8 mouse cellular contexts compared by ENCODE assay signal in genomic region chr17:80096043-80096719, GRCm38 (mm10). TPM values are rescaled to one million over a fixed set of nuclear protein-coding genes. Genes with fewer than 3 reads are reported as not detected.
A peak's percentile ranks its signal among the peaks of the same experiment; 100 is the strongest.
DNase-seq lines count a peak whose midpoint lies in the region; ATAC-seq lines count a peak whose summit lies in the region.

No protein-coding gene starts in this region.

- H3K9ac ChIP-seq in hindbrain, embryonic 16.5 days (ENCODE audit: low read depth, low read length) = peak overlapping the region; percentile 2; the same call in 1 of the 2 replicates

- peak; percentile 94 for ATAC-seq in hindbrain, embryonic 16.5 days

- WGBS in hindbrain, embryonic 16.5 days = 9% methylated on average over 20 of the region's 20 CpGs

- H3K36me3 ChIP-seq in hindbrain, embryonic 16.5 days (ENCODE audit: control insufficient read depth, insufficient read depth, low read length) = no peaks in the 10 kb centered on the region

- peak overlapping the region; percentile 10; the same call in 1 of the 2 replicates for H3K4me3 ChIP-seq in hindbrain, embryonic 16.5 days (ENCODE audit: low read length)

- H3K4me2 ChIP-seq in hindbrain, embryonic 16.5 days (ENCODE audit: low read length) = peak overlapping the region; percentile 51

- peak; percentile 60 for DNase-seq in Muller cell, postnatal 12 days (ENCODE audit: inconsistent ontology term)
- peak; percentile 73 to 78 for DNase-seq in cerebellum, postnatal 10 days
- DNase-seq in frontal cortex, postnatal 36 days (ENCODE audit: low spot score in 2 of 2) = peak; percentile 35 to 56
- DNase-seq in layer of hippocampus, postnatal 36 days = peak; percentile 39 to 60
- DNase-seq in lung, postnatal 14 days = peak; percentile 60
- peak; percentile 57 for DNase-seq in ovary, postnatal 36 days (ENCODE audit: low spot score)
- peak; percentile 11 for DNase-seq in urinary bladder, postnatal 25 days (ENCODE audit: low spot score)

- no peak overlapping the region for H3K27ac ChIP-seq in hindbrain, embryonic 16.5 days (ENCODE audit: low read depth, low read length)

- no peaks in the 10 kb centered on the region for H3K9me3 ChIP-seq in hindbrain, embryonic 16.5 days (ENCODE audit: control insufficient read depth, low read length)

- H3K4me1 ChIP-seq in hindbrain, embryonic 16.5 days (ENCODE audit: control insufficient read depth, insufficient read depth, low read depth, low read length) = peaks cover 9% of the 10 kb centered on the region

- no peaks in the 10 kb centered on the region for H3K27me3 ChIP-seq in hindbrain, embryonic 16.5 days (replicated peaks; ENCODE audit: control insufficient read depth, insufficient read depth, low read length)

RNA-seq across cellular contexts. Expression of gene Galm, which starts 31.1 kb away (rescaled TPM):
- 2.8 and 3.7 TPM in 2 replicates for polyA plus RNA-seq in hindbrain, embryonic 16.5 days (2015; fragmentation: Nextera tagmentation; extraction: Ambion mirVana)
- 1 to 10 TPM; 4.1 to 4.5 TPM for total RNA-seq in layer of hippocampus, postnatal 36 days (2021)

RNA-seq across cellular contexts. Expression of gene Hnrnpll, which starts 34.0 kb away (rescaled TPM):
- polyA plus RNA-seq in hindbrain, embryonic 16.5 days (2015; fragmentation: Nextera tagmentation; extraction: Ambion mirVana) = 46.2 and 48.0 TPM in 2 replicates
- total RNA-seq in layer of hippocampus, postnatal 36 days (2021) = 10 to 100 TPM; 62.3 to 66.0 TPM

Comparison
In these comparisons a context has a peak if more than half of its experiments do, and no peak if none do; other contexts are left out.
1. DNase-seq: peak in every context shown above with its lines; median percentile 76 in cerebellum, postnatal 10 days; 60 in Muller cell, postnatal 12 days; 60 in lung, postnatal 14 days; 57 in ovary, postnatal 36 days; 50 in layer of hippocampus, postnatal 36 days; 46 in frontal cortex, postnatal 36 days; 11 in urinary bladder, postnatal 25 days.